Mouse (Mus musculus) adrenal gland, adult 2 months (tissue): ENCODE data around the gene Olfr872. TPM values are rescaled to one million over a fixed set of nuclear protein-coding genes. Genes with fewer than 3 reads are reported as not detected.
"Not testable (repeated sequence)": the region's sequence is repeated elsewhere in the genome, so short reads cannot be mapped to it uniquely, and the experiment has no call there.

Experiments
- DNase-seq: peaks from one replicate; pipeline ENCODE4 v3.0.0; 2021
- long read RNA-seq: library from polyadenylated mRNA; stranded (forward); transcript quantifications from one replicate; pipeline ENCODE4 v2.0.0, GENCODE M21; 2021
- polyA plus RNA-seq: library from polyadenylated mRNA; depleted of rRNA; stranded (reverse); fragments of >200 nt; gene quantifications from 2 replicates; pipeline ENCODE4 v1.2.3, GENCODE M21; 2012; rRNA removed
- total RNA-seq, 2 experiments: library from RNA; stranded (reverse); gene quantifications; 2 replicates each; pipeline ENCODE4 v1.2.3; 2021

The Olfr872 gene
- total RNA-seq (not detected), polyA plus RNA-seq (not detected in 2 replicates)
- long read RNA-seq: 0 reads

GRCm38 (mm10) chr9:20236819-20237218, at the start of gene Olfr872:
Gene Olfr872, plus strand, starts transcription at chr9:20237119.
- DNase-seq: no peak

- DNase-seq: no peak
These were observed 34.8 kb upstream of the Olfr872 start for GRCm38 (mm10) chr9:20202131-20202530.

GRCm38 (mm10) chr9:20203413-20203984, 33.4 kb upstream of the Olfr872 start:
- not testable (repeated sequence) for DNase-seq

- DNase-seq: no peak
These were observed 26.1 kb upstream of the Olfr872 start for GRCm38 (mm10) chr9:20210812-20211211.

GRCm38 (mm10) chr9:20211477-20211876, 25.4 kb upstream of the Olfr872 start:
- no peak for DNase-seq

GRCm38 (mm10) chr9:20211907-20212306, 25.0 kb upstream of the Olfr872 start, which contains the start of gene Olfr871:
Gene Olfr871, plus strand, starts transcription at chr9:20212207.
- DNase-seq: no peak

- DNase-seq: no peak
These were observed 459 bp downstream of the Olfr872 start for GRCm38 (mm10) chr9:20237378-20237777.

GRCm38 (mm10) chr9:20282051-20282450, 45.1 kb downstream of the Olfr872 start, which contains the start of gene Olfr39:
Gene Olfr39, plus strand, starts transcription at chr9:20282351.
- DNase-seq: no peak

- not testable (repeated sequence) for DNase-seq
These were observed 58.6 kb downstream of the Olfr872 start for GRCm38 (mm10) chr9:20295562-20295961.

GRCm38 (mm10) chr9:20298232-20298631, 61.3 kb downstream of the Olfr872 start, which contains the start of gene Olfr873:
Gene Olfr873, plus strand, starts transcription at chr9:20298532.
- DNase-seq: no peak

Other genes starting within 250 kb of the Olfr872 start
- not detected for gene Olfr866, start 209.1 kb upstream of the Olfr872 start, total RNA-seq
- gene Olfr866, start 209.1 kb upstream of the Olfr872 start, polyA plus RNA-seq: not detected in 2 replicates
- gene Olfr867, start 179.6 kb upstream of the Olfr872 start, total RNA-seq: not detected
- not detected in 2 replicates for gene Olfr867, start 179.6 kb upstream of the Olfr872 start, polyA plus RNA-seq
- gene Olfr868, start 138.5 kb upstream of the Olfr872 start, total RNA-seq: not detected
- gene Olfr868, start 138.5 kb upstream of the Olfr872 start, polyA plus RNA-seq: not detected in 2 replicates
- not detected for gene Olfr869, start 108.1 kb upstream of the Olfr872 start, total RNA-seq
- not detected in 2 replicates for gene Olfr869, start 108.1 kb upstream of the Olfr872 start, polyA plus RNA-seq
- not detected for gene Olfr870, start 63.1 kb upstream of the Olfr872 start, total RNA-seq
- not detected in 2 replicates for gene Olfr870, start 63.1 kb upstream of the Olfr872 start, polyA plus RNA-seq
- gene Olfr871, start 24.9 kb upstream of the Olfr872 start, total RNA-seq: not detected
- not detected in 2 replicates for gene Olfr871, start 24.9 kb upstream of the Olfr872 start, polyA plus RNA-seq
- not detected for gene Olfr39, start 45.2 kb downstream of the Olfr872 start, total RNA-seq
- gene Olfr39, start 45.2 kb downstream of the Olfr872 start, polyA plus RNA-seq: not detected in 2 replicates
- gene Olfr873, start 61.4 kb downstream of the Olfr872 start, total RNA-seq: not detected
- not detected in 2 replicates for gene Olfr873, start 61.4 kb downstream of the Olfr872 start, polyA plus RNA-seq
- gene Olfr18, start 99.0 kb downstream of the Olfr872 start, total RNA-seq: not detected
- not detected in 2 replicates for gene Olfr18, start 99.0 kb downstream of the Olfr872 start, polyA plus RNA-seq
- 1 to 10 TPM; 3.9 to 9.4 TPM for gene Zfp560, start 148.1 kb downstream of the Olfr872 start, total RNA-seq
- 0.92 and 1.6 TPM in 2 replicates for gene Zfp560, start 148.1 kb downstream of the Olfr872 start, polyA plus RNA-seq
- 10 to 100 TPM; 15.5 to 18.1 TPM for gene Zfp26, start 223.0 kb downstream of the Olfr872 start, total RNA-seq
- gene Zfp26, start 223.0 kb downstream of the Olfr872 start, polyA plus RNA-seq: 0.49 and 0.58 TPM in 2 replicates